Mouse (Mus musculus) common myeloid progenitor, adult 5-6 weeks (primary cell): ENCODE results near the gene Schip1. TPM values are rescaled to one million over a fixed set of nuclear protein-coding genes. Genes with fewer than 3 reads are reported as not detected.
A peak's percentile ranks its signal among the peaks of the same experiment; 100 is the strongest.

ENCODE experiments used
- ATAC-seq: replicated peaks from 2 replicates; pipeline ENCODE4 v1.8.0; 2016; ENCODE audit warnings: low read depth, mild to moderate bottlenecking, moderate TSS enrichment, inconsistent platforms; ENCODE audit not compliant: poor library complexity, severe bottlenecking
- total RNA-seq: library from RNA; stranded (forward); fragments of 200-1000, 187-1606 nt; gene quantifications from 2 replicates; pipeline ENCODE4 v1.2.3, GENCODE M21; 2017

Gene Schip1
- total RNA-seq, 1 experiment from 2014 or later = 0.91 TPM

DNA sequence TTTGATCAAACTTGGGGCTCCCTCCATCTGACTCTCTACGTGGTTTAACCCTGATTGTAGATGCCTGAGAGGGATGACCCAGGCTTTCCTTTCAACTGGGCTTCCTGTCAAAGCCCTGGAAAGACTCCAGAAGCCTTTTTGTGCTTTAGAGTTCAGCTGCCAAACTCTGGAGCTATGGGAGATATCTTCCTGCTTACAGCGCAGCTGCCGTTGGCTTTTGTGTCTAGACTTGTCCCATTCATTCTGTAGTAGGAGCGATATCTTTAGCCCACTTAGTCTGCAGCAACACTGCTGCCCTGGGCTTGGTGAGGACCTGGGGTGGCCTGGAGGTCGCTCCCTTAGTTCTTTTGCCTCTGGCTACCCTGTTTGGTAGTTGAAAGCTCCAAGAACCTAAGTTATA, 56.7 kb downstream of the Schip1 start:
- no peak for ATAC-seq

DNA sequence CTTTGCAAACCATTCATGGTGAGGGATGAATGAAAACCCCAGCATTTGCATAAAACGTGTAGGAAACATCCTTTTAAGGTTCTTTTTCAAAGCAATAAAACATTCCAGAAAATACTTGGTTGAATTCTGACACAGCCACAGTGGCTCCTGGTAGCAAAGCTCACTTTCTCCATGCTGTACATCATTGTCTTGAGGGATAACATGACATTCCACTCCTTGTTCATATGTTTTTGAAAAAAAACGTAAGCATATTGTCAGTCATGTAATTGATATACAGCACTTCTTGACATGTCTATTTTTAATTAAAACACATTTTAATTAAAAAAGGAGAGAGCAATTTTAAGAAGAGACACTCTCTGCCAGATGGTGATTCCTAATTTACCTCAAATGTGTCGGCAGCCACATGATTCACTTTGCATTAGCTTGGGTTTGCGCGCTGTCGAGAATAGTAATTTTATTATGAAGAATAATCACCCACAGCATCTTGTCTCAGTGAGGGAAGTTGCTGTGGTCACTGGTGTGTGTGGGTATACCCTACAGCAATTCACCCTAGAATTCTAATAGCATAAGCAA, 61.8 kb downstream of the Schip1 start:
- no peak for ATAC-seq

DNA sequence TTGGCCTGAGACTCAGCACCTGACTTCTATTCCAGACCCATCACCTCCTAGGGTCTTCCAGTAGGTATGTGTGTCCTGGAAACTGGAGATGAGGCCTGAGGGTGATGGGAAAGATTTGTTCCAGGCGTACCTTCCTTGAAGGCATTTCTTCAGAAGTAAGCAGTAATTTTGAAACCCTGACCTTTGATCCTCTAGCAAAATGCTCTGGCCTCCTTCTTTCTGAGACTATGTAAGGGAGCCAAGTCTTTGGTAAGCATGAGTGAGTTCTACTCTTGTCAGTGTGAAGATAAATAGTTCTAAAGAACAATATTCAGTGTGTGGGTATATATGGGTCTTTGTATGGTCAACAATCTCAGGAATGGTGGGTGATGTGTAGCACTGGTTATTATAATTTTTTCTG, 65.8 kb downstream of the Schip1 start:
- no peak for ATAC-seq

DNA sequence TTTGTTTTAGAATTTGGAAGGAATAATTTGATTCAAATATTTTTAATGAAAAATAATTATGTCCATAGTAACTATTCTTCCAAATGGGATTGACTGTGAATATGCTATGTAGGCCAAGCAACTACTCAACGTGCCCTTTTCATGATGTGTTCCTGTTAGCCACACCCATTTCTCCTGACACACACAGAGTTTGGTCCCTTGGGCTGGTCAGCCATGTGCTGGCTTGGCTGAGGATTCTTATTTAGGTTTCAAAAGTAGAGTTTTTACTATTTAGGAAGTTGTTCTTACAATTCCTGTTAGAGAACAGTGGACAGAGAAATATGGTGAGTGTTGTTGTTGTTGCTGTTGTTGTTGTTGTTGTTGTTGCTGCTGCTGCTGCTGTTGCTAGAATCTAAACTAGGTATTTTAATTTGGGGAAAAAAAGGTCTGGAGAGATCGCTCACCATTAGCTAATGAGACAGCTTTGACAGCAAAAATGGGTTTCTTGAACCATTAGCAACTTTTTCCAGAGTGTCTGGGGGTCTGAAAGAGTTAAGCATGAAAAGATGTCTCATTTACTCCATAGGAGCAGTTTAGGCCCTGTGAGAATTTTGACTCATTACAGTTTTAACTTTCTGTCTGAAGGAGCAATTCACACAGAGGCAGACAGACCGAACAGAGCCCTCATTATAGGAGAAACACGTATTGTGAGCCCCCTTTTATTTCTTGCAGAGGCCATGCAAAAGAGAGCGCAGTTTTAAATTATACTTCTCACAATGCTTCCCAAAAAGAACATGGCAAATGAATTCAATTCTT, 74.4 kb downstream of the Schip1 start:
- ATAC-seq = no peak

DNA sequence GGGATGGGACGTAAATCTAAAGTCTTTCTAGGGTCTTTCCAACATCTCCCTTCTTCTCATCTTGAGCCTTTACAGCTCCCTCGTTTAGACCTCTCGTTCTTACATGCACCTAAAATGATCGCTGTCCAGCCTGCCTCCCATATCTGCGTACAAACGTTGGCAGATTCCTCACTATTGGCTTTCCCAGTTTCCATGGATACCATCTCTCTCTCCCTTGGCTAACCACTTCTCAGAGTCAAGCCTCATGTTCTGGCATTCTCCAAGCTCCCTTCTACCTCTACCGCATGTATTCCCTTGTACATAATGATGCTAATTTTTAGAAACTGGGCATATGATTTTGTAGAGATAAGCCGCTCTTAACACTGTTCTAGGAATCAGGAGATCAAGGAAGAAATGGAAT, 86.1 kb downstream of the Schip1 start:
- no peak for ATAC-seq

DNA sequence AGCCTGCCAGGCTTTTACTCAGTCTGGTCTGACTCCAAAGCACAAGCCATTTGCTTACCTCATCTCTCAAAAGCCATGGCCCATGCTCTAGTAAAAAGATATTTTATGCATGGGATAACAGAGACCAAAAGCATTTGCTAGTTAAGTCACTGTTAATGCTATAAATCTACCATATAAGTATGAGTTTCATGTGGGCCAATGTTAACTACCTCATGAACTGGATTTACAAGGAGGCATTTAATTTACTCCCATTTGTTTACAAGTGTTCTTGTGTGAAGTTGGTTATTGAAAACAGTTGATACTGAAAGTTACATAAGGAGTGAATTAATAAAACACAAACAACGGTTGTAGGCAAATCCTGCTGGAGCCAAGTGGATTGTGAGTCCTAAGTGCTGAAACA, 95.6 kb downstream of the Schip1 start:
- no peak for ATAC-seq

DNA sequence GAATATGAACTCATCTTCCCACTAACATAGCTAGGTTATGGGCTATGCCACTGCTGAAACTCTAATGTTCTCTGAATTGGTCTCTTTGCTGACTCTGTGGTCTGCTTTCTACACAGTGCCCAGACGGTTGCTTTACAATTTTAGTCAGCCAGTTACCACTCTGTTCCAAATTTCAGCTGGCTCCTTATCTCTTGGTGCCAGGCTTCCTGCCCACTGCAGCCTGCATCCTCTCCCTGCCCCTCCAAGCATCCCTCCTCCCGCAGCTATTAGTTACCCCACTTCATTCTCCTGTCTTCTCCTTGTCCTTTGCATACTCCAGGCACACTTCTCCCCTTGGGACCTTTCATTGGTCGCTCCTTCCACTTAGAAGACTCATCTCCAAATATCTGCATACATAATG, 96.2 kb downstream of the Schip1 start:
- peak; percentile 100 for ATAC-seq

DNA sequence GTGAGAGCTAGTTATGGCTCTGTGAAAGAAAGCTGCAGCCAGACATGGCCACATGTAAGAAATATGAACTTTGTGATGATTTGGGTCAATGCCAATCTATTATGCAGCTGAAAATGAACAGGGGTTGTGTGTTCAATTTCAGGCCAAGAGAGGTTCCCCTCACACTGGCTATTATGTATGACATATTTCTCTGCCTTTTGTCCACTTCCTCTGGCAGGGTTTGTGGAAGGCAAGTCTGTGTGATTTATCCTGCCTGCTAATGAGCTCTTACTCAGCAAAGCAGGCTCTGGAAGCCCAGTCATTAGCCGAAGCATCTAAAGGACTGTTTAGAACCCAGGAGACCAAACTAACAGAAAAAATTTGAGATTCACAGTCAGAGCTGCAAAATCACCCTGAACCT, 113.6 kb downstream of the Schip1 start:
- no peak for ATAC-seq

DNA sequence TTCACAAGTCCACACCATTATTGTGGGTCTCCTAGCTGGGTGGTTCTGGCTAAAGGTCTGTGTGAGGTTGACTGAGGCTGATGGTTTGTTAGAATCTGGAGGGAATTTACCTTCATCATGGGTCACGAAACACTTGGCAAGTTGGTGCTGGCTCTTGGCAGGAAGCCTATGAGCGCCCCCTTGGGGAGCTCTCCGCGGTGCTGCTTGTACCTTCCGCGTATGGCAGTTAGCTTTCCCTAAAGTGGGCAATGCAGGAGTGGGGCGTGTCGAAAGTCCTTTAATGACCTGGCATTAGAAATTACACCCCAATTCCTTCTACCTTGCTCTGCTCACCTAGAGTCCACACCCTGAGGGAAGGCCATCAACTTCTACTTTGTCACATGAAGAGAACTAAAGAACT, 122.9 kb downstream of the Schip1 start:
- peak; percentile 47; the same call in 1 of the 2 replicates for ATAC-seq

DNA sequence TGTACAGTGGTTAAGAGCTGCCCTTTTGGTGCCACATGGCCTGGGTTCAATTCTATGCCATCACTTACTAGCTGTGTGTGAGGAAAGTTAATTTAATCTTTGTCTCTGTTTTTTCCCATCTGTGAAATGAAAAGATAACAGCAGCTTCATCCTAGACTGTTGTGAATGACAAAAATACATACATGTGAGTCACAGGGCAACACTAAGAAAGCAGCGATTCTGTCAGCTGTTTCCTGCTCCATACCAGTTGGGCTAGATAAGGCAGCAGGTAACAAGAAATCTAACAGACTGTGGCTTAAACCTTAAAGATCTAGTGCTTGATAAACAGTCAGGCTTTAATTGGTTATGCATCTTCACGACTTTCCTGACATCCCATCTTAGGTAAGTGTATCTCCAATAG, 124.5 kb downstream of the Schip1 start:
- ATAC-seq = no peak

DNA sequence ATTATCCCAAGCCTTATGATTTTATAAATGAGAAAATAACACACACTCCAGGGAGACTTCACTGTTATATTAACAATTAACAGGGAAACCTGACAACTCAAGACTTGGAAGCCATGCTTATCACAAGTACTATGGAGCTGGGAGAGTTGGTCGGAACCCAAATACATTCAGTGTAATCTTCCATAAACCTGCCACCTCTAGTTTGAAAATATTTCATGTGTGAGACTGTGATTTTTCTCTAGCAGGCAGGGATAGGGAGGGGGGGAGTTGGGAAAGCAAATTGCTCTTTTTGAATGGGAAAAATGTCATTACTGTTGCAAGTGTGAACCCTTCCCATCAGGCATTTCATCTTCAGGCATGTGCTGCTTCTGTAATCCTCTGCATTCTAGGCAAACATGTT, 132.3 kb downstream of the Schip1 start:
- ATAC-seq = no peak

DNA sequence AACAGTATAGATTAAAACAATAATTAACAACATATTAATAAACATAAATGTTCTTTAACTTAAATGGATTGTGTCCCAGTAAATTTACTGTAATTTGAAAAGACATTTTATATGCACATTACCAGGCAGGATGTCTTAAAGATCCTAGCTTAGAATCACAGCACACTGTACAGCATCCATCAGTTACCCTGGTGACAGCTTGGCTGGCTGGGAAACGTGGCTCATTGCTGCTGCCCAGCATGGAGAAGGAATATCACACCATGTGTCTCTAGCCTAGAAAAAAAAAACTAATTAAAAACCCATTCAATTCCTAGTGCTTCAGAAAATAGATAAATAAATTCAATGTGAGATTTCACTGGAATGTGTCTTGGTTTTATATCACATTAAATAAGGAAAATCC, 136.6 kb downstream of the Schip1 start:
- no peak for ATAC-seq

DNA sequence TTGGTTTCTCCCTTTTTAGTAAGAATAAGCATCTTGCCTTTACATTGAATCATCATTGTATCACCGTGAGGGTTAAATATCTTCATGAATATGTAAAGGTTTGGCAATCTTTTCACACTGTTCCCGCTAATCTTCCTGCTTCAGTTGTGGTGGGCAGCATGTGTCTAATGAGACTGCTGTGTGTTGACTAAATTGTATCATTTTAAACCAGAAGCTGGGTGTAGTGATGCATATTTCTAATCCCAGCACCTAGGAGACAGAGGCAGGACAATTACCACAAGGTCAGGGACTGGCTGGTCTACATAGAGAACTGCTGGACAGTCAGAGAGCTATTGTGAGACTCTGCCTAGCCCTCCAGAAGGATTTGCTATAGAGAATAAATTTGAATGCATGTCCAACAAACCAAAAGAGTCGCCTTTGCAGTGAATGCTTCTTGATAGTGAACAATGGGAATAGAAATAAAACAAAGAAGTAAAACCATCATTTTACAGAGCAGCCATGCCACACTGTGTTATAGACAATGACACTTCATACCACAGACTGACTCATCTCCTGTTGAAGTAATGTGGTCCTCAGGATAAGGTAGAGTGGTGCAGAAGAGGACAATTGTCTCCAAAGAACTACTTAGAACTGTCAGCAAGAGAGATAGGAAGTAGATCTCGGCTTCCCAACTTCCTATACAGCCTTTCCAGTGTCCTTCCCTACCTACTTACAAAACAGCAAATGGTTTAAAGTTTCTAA, 137.7 kb downstream of the Schip1 start:
- ATAC-seq = no peak

DNA sequence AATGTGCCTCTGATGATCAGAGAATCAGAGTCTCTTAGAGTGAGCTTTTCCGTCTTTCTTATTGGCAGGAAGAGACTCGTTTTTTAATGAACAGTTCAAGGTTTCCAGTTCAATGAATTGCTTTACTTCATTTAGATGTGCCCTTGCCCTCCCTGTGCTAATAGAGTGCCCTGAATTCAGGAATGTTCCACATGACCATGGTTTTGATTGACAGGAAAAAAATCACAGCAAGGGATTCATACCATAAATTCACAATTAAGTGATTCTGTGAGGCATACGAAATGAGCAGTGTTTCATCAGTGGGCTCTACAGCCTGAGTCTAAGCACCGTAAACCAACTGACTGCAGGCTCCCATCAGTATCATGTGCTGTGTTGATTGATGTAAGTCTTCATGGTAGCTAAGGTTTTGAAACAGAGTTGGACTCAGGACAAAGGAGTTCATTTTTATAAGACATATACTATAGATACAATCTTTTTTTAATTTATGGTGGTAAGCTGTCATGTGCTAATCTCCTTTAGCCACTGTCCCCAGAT, 139.4 kb downstream of the Schip1 start:
- ATAC-seq = no peak

DNA sequence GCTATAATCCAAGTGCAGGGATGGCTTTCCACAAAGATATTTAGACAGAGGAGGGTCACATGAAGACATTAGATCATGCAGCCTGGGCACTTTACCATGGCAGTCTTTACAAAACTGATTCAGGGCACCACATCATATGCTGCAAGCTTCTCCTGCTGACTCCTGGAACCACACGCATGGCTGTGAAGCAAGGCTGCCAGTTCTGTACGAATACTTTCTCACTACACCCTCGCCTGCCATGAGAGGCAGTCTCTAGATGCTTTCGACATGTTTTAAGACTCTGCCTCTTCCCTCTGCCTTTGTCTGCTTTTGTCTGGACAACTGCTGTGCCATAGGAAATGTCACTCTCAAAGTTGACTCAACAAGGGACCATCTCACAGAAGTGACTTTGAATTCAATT, 145.8 kb downstream of the Schip1 start:
- no peak for ATAC-seq

DNA sequence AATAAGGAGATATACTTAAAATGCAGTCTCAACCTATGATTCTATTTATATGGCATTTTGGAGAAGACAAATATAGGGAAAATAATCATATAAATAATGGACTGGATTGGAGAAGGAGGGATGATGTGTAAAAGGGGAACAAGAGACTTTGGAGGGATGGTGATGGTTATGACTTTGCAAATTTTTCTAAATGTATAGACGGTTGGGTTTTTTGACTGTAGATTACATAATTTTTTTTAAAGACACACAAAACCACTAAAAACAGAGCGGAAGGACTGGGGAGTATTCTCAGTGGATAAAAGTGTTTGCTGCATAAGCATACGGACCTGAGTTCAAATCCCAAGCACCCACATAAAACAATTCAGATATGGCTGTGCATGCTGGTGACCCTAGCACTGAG, 156.8 kb downstream of the Schip1 start:
- 0 out of 2 replicates have a peak, but pooled peaks have one; percentile 32 for ATAC-seq

DNA sequence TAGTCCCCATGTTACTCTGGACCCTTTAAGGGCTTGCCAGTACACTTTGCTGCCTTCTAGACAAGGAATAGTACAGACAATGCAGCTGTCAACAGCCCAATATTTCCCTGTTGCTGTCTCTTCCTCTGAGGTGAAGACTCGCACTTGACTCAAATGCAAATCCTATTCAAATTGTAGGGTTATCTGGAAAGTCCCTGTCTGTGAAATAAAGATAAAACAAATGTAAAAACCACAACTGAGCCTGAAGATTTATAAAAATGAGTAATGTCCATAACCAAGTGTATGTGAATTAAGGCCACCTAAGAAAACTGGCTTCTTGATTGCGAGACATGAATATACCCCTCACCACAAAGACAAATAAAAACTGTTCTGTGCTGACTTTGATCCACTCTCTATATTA, 175.3 kb downstream of the Schip1 start:
- ATAC-seq = no peak

DNA sequence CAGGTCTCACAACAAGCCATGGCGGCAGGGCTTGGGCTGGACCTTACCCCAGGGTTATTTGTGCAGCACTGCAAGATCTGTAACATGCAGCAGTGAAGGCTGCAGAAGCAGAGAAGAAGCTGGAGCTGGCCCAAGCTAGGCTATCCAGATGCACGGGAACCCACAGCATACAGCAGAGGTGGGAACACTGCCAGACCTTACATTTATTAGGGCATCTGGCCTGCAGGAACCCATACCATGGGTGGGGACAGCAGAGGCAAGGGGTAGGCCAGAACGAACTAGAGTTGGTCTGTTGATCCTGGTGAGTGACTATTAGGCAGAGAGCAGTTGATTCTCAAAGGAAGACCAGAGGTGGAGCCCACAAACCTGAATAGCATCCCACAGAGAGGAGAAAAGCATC, 178.6 kb downstream of the Schip1 start:
- ATAC-seq = no peak

DNA sequence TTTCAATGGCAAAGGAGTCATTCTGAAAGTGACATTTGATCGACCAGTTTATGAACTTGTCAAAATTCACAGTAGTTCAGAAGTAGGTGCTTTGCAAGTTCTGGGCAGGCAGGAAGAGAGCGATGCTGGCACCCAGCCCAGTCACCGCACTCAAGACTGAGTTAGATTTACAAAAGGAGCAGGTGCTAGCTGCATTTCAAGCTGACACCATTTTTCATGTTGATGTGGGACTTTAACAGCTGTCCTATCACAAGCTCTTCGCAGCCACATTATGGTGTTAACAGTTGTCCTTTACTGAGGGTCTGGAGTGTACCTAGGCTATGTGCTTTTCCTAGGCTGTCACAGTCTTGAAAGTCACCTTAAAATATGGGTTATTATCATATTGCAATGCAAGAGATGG, 181.6 kb downstream of the Schip1 start:
- ATAC-seq = no peak

DNA sequence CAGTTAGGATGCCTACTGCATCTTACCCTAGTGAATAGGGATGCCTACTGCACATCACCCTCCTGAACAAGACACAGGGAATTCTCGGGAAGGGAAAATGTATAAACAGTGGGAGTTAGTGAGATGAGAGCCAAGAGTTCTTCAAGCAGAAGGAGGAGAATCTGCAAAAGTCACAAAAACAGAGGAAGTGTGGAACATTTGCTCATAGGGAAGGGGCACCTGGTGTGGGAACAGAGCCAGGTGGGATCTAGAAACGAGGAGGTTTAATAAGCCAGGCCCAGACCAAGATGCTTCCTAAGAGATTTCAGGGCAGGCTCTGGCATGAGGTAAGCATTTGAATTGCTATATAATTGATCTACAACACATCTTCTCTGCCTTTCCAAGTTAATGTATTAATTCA, 186.0 kb downstream of the Schip1 start:
- ATAC-seq = no peak

DNA sequence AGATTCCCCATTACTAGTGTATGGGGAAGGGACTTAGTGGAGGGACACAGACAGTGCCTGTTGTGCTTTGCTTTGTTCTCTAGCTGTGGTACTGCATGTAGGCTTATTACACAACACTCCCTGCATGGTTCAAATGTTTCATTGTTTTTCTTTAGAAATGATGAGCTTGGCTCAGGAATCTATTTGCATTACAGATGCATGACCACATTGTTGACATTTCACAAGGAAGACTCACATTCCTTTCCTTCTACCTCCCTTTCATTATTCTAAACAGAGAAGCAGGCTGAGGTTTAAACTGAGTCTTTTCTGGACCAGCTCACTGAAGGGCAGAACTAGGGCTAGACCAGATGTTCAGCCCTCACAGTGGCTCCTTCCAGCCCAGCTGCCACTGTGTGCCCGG, 187.7 kb downstream of the Schip1 start:
- no peak for ATAC-seq
